Mouse (Mus musculus) hindbrain, embryonic 16.5 days (tissue): Measurements from ENCODE around the gene Sec24c. TPM values are rescaled to one million over a fixed set of nuclear protein-coding genes. Genes with fewer than 3 reads are reported as not detected.

Experiments used
- ATAC-seq: fragments of 200-750 bp; cut with Nextera tagmentation; 2 replicates; pipeline ENCODE4 v1.8.0; 2017; ENCODE audit warnings: moderate TSS enrichment, moderate library complexity
- H3K27ac ChIP-seq: fragments of 300-500 bp; sonication (generic); 2 replicates; pipeline ENCODE4 v1.5.1; 2014; ENCODE audit warnings: low read depth, mild to moderate bottlenecking, control low read depth, low read length, moderate library complexity
- H3K27me3 ChIP-seq: fragments of 300-500 bp; sonication (generic); replicated peaks from 2 replicates; pipeline ENCODE4 v1.6.1; 2014; ENCODE audit warnings: low read length; ENCODE audit not compliant: control insufficient read depth, insufficient read depth
- H3K36me3 ChIP-seq: fragments of 300-500 bp; sonication (generic); 2 replicates; pipeline ENCODE4 v1.6.1; 2014; ENCODE audit warnings: mild to moderate bottlenecking, low read length, moderate library complexity, mixed read lengths; ENCODE audit not compliant: control insufficient read depth, insufficient read depth
- H3K4me1 ChIP-seq: fragments of 300-500 bp; sonication (generic); 2 replicates; pipeline ENCODE4 v1.6.1; 2014; ENCODE audit warnings: low read depth, low read length; ENCODE audit not compliant: control insufficient read depth, insufficient read depth
- H3K4me2 ChIP-seq: fragments of 300-500 bp; sonication (generic); 2 replicates; pipeline ENCODE4 v1.6.1; 2014; ENCODE audit warnings: mild to moderate bottlenecking, low read length, control low read depth, moderate library complexity
- H3K4me3 ChIP-seq: fragments of 300-500 bp; sonication (generic); 2 replicates; pipeline ENCODE4 v1.5.1; 2014; ENCODE audit warnings: mild to moderate bottlenecking, low read length, control low read depth, moderate library complexity
- H3K9ac ChIP-seq: fragments of 300-500 bp; sonication (generic); 2 replicates; pipeline ENCODE4 v1.6.1; 2014; ENCODE audit warnings: low read depth, mild to moderate bottlenecking, control low read depth, low read length, moderate library complexity
- H3K9me3 ChIP-seq: fragments of 300-500 bp; sonication (generic); 2 replicates; pipeline ENCODE4 v1.6.1; 2014; ENCODE audit warnings: mild to moderate bottlenecking, low read length, moderate library complexity; ENCODE audit not compliant: control insufficient read depth
- WGBS: fragments of 180-500 bp; shearing (Covaris S2); extraction: QIAGEN DNeasy Blood & Tissue Kit; methylation state at CpG from one replicate; pipeline ENCODE4 v1.1.7; 2014; 5-methylcytosine and 5-hydroxymethylcytosine counted together
- polyA plus RNA-seq: library from polyadenylated mRNA; unstranded; fragments of >200 nt; fragmentation: Nextera tagmentation; extraction: Ambion mirVana; gene quantifications from 2 replicates; pipeline ENCODE4 v1.2.1, GENCODE M21; 2015

Sec24c gene
- polyA plus RNA-seq, 1 experiment from 2014 or later: 80.6 TPM

DNA sequence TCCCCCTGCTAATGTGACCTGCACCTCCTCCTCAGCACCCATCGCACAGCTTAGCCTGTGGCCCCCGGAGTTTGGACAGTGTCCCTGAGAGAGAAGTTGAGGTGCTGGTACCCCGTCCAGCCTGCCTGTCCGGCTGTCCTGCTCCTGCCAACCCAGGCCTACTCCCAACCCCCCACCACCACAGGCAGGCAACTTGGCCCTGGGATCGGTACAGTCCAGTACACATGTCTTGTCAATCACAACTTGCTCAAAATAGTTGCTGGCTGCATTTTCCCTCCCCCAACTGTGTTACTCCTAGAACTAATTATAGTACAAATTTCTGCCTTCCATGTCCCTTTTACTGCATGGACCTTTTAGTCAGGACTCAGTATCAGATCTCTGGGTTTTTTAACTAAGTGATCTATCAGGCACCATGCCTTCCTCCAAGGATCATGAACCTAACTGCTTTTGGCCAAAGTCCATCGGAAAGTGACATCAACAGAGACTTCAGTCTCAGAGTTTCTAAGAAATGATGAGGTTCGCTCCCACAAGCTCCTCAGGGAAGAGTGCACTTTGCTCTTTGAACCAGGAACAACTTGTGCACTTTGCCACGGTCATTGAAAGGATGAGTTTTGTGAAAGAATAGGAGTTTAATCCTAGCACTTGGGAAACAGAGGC is 5.8 kb upstream of the Sec24c start, which contains the start of gene Synpo2l:
TSS of gene Synpo2l (minus strand) at position 201 of the 657 bp plus-strand sequence.
- H3K4me3 ChIP-seq: no peak within 1 kb of the TSS
- peaks cover 7% of the 10 kb centered on the region; the same call in 1 of the 2 replicates for H3K27me3 ChIP-seq
- WGBS: 85% methylated on average over 8 of the region's 8 CpGs
- H3K27ac ChIP-seq: no peak within 1 kb of the TSS
- no peak for ATAC-seq
- H3K4me1 ChIP-seq: no peaks in the 10 kb centered on the region
- no peak within 1 kb of the TSS for H3K9ac ChIP-seq
- H3K4me2 ChIP-seq: no peak within 1 kb of the TSS
- H3K9me3 ChIP-seq: no peaks in the 10 kb centered on the region
- no peaks in the 10 kb centered on the region for H3K36me3 ChIP-seq

DNA sequence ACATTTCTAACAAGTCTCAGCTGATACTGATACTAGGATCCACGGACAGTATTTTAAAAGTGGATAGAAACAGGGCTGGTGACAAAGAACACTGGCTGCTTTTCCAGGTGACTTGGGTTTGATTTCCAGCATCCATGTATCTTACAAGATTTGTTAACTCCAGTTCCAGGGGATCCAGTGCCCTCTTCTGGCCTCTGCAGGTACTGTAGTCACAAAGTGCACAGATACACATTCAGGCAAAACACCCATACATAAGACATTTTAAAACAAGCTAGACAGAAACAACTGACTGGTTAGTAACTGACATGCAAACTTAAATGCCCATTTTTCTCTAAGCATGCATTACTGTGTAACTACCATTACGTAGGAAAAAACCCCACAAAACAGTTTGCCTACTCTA is 1.1 kb upstream of the Sec24c start:
- Histone ChIP-seq H3K36me3 (peaks cover 13% of the 10 kb centered on the region), H3K9me3 (no peaks in the 10 kb centered on the region), H3K4me1 (peaks cover 14% of the 10 kb centered on the region), H3K4me3 (no peak overlapping the region), H3K27ac (no peak overlapping the region), H3K9ac (no peak overlapping the region), H3K27me3 (peaks cover 7% of the 10 kb centered on the region; the same call in 1 of the 2 replicates), H3K4me2 (peak overlapping the region; percentile 25)
- ATAC-seq: no peak
- 87% methylated on average over 2 of the region's 2 CpGs for WGBS

DNA sequence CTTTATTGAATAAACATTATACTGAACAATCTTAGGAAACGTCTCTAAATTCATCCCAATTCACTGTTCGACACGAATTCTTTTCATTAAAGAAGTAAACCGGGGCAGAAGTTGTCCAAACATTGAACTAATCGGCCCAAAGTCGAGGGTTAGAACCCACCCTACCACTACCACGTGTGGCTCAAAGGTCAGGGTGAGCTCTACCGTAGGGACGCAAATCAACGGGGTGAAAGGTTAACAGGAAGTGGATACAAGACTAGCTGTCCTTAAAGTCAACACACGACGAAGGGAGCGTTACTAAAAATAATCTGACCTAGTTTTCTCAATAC is 409 bp upstream of the Sec24c start:
- peak; percentile 76 for ATAC-seq
- Histone ChIP-seq H3K36me3 (peaks cover 18% of the 10 kb centered on the region), H3K4me2 (peak overlapping the region; percentile 91), H3K27ac (peak overlapping the region; percentile 72), H3K4me1 (peaks cover 14% of the 10 kb centered on the region), H3K9ac (peak overlapping the region; percentile 57), H3K4me3 (peak overlapping the region; percentile 52), H3K27me3 (peaks cover 7% of the 10 kb centered on the region; the same call in 1 of the 2 replicates), H3K9me3 (no peaks in the 10 kb centered on the region)
- 10% methylated on average over 13 of the region's 13 CpGs for WGBS

DNA sequence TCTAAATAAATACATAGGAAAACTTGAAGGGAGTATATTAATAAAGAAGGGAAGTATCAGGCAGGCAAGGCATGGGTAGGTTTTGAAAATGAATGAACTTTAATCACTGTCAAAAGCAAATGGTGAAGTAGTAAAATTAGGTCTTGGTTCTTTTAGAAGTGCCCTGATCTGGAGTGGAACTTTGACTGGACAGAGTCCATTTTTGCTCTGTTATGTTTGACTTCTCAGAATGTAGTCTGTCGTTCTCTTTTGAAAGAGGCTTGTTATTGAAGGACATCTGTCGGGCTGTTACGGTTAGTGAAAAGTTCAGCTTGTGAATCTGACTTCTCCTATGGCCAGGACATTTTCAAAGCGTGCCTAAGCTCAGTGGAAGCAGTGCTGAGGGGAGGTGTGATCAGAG is 3.8 kb downstream of the Sec24c start:
- H3K36me3 ChIP-seq: peaks cover 45% of the 10 kb centered on the region
- H3K4me2 ChIP-seq: no peak overlapping the region
- no peak for ATAC-seq
- H3K4me1 ChIP-seq: peaks cover 14% of the 10 kb centered on the region
- WGBS: 99% methylated on average over 4 of the region's 4 CpGs
- H3K27ac ChIP-seq: no peak overlapping the region
- no peaks in the 10 kb centered on the region for H3K9me3 ChIP-seq
- H3K9ac ChIP-seq: no peak overlapping the region
- no peak overlapping the region for H3K4me3 ChIP-seq
- H3K27me3 ChIP-seq: no peaks in the 10 kb centered on the region

DNA sequence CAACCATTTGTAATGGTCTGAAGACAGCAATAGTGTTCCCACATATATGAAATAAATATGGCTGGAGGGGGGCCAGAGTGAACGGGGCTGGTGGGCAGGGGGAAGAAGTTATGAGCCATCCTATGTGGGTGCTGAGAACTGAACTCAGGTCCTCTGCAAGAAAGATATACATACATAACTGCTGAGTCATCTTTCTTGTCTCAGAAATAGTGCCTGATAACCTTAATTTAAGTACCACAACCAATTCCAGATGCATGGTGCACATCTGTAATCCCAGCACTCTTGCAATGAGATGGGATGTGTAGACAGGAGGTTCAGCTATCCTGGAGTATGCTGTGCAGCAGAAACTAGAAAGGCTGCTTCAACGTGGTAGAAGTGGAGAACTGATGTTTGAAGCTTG is 7.6 kb downstream of the Sec24c start:
- Histone ChIP-seq H3K9ac (no peak overlapping the region), H3K4me3 (no peak overlapping the region), H3K27me3 (no peaks in the 10 kb centered on the region), H3K4me2 (no peak overlapping the region), H3K9me3 (no peaks in the 10 kb centered on the region), H3K36me3 (peaks cover 56% of the 10 kb centered on the region), H3K27ac (no peak overlapping the region), H3K4me1 (no peaks in the 10 kb centered on the region)
- 90% methylated on average over 2 of the region's 2 CpGs for WGBS
- ATAC-seq: no peak

DNA sequence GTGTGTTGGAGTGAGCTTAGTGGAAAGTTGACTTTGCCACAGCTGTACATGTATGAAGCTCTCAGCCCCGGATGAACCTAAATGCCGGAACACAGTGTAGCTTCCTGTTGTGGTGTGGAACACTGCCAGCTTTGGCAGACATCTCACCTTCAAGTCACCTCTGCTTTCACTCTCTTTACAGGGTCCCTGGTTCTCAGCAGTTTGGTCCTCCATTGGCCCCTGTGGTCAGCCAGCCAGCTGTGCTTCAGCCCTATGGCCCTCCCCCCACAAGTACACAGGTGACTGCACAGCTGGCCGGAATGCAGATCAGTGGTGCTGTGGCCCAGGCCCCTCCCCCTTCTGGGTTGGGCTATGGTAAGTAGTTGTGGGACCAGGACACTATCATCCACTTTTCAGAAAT is 8.4 kb downstream of the Sec24c start:
- Histone ChIP-seq H3K9ac (no peak overlapping the region), H3K4me3 (no peak overlapping the region), H3K27me3 (no peaks in the 10 kb centered on the region), H3K9me3 (no peaks in the 10 kb centered on the region), H3K4me1 (no peaks in the 10 kb centered on the region), H3K36me3 (peaks cover 58% of the 10 kb centered on the region), H3K27ac (no peak overlapping the region), H3K4me2 (no peak overlapping the region)
- no peak for ATAC-seq
- WGBS: 75% methylated on average over 3 of the region's 3 CpGs

DNA sequence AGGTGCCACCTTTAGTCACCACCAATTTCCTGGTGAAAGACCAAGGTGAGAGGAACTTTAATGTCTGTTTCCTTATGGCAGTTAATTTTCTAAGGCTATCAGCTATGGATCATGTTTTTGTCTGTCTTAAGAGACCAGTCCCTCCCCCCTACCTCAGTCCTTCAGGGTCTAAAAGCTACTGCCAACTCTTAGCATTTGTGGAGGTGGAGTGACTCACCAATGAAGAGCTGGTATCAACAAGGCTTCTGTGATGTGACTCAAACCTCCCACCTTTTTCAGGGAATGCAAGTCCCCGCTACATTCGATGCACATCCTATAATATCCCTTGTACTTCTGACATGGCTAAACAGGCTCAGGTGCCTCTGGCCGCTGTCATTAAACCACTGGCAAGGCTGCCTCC is 12.5 kb downstream of the Sec24c start:
- no peak for ATAC-seq
- Histone ChIP-seq H3K27me3 (no peaks in the 10 kb centered on the region), H3K36me3 (peaks cover 66% of the 10 kb centered on the region), H3K9ac (no peak overlapping the region), H3K9me3 (no peaks in the 10 kb centered on the region), H3K4me3 (no peak overlapping the region), H3K4me1 (no peaks in the 10 kb centered on the region), H3K4me2 (no peak overlapping the region), H3K27ac (no peak overlapping the region)
- 99% methylated on average over 3 of the region's 3 CpGs for WGBS

DNA sequence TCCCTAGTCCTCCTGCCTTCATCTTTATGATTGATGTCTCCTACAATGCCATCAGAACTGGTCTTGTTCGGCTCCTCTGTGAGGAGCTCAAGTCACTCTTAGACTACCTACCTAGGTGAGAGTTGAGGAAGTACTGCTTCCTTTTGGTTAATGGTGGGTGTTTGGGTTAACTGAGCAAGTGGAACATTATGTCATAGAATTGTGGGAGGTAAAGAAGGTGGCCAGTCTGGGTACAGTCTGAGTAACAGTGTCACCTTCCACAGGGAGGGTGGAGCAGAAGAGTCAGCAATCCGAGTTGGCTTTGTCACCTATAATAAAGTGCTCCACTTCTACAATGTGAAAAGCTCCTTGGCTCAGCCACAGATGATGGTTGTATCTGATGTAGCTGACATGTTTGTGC is 14.9 kb downstream of the Sec24c start:
- ATAC-seq: no peak
- Histone ChIP-seq H3K9me3 (no peaks in the 10 kb centered on the region), H3K4me1 (peaks cover 1% of the 10 kb centered on the region), H3K27me3 (no peaks in the 10 kb centered on the region), H3K4me2 (no peak overlapping the region), H3K36me3 (peaks cover 70% of the 10 kb centered on the region), H3K4me3 (no peak overlapping the region), H3K9ac (no peak overlapping the region), H3K27ac (no peak overlapping the region)
- 94% methylated on average over 2 of the region's 2 CpGs for WGBS

DNA sequence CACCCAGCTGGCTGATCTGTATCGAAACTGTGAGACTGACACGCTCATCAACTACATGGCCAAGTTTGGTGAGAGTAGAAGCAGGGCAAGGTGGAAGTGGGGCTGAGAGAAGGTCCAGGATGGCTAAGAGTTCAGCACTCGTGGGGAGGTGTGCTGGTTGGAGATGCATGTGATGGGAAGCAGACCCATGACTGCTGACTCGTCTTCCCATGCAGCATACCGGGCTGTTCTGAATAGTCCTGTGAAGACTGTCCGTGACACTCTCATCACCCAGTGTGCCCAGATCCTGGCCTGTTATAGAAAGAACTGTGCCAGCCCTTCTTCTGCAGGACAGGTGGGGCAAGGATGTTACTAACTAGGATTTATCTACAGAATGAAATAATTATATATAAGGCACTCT is 17.7 kb downstream of the Sec24c start:
- Histone ChIP-seq H3K9me3 (no peaks in the 10 kb centered on the region), H3K4me1 (peaks cover 18% of the 10 kb centered on the region), H3K27me3 (no peaks in the 10 kb centered on the region), H3K4me2 (no peak overlapping the region), H3K27ac (no peak overlapping the region), H3K4me3 (no peak overlapping the region), H3K9ac (no peak overlapping the region), H3K36me3 (peaks cover 60% of the 10 kb centered on the region)
- 93% methylated on average over 6 of the region's 6 CpGs for WGBS
- no peak for ATAC-seq
